Mouse (Mus musculus): Measurements from ENCODE around the gene Lekr1. TPM values are rescaled to one million over a fixed set of nuclear protein-coding genes. Genes with fewer than 3 reads are reported as not detected.

The Lekr1 gene
- total RNA-seq, 2 experiments from 2014 or later: 4.3 to 6.3 TPM

- no peak for DNase-seq (ENCODE audit: low spot score in 2 of 2)
Measured at GRCm38 (mm10) chr3:65656451-65656850, 9.6 kb upstream of the Lekr1 start.

DNA sequence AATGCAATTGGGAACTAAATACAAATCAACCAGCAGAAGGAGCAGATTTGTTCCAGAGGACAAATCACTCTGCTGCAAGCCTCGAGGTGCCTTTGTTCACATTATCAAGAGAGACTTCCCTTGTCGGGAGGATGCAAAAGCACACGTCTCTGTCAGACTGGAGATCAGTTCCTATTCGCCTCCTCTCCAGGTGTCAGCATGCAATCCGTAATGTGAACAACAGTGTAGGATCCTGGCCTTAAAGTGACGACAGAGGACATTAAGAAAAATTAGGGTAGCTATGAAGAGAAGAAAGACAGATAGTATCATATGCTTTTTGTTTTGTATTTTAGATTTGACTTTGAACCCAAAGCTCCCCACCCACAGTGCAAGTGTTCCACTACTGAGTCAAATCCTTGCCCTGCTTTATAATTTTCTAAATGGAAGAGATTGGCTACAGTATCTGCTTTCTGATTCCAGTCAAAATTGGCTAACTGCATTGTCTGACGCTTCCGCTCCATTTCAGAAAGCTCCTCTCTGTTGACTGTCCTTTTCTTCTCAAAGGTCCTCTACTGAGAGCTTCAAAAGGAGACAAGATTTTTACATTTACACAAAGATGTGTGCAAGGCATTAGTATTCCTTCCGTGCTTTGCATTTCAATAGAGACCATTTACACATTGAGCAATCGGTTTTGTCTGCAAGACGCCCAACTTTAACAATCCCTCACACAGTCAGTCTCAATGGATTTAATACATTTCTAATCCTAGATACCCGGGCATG is 8.9 kb upstream of the Lekr1 start:
- DNase-seq (ENCODE audit: low spot score in 2 of 2): no peak

DNA sequence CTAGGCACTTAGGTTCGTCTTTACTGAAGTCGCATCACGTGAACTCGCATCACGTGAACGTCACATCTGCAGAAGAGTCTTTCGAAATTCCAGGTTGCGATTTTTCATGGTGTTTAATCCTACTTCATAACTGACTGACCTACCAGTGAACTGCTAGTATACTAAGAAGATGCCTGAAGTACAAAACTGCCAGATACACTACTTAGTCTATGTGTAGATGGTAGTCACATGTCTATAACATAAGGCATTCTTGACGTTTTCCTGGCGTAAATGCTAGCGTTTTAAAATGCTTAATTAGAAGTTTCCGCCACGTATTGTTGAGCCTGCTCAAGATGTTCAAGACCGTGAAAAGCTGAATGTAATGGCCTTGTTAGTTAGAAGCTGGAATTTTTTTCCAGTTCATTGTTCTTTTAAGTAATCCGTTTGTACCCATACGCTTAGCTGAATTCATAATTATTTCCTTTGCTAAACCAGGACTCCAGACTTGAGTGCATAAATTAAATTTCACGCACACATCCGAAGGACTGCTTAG is 7.9 kb upstream of the Lekr1 start:
- DNase-seq (ENCODE audit: low spot score in 2 of 2): peak in 1 of 2 experiments; percentile 24

- peak; percentile 64 to 83 for DNase-seq (ENCODE audit: low spot score in 2 of 2)
Measured at GRCm38 (mm10) chr3:65658721-65659619, 7.1 kb upstream of the Lekr1 start.

DNA sequence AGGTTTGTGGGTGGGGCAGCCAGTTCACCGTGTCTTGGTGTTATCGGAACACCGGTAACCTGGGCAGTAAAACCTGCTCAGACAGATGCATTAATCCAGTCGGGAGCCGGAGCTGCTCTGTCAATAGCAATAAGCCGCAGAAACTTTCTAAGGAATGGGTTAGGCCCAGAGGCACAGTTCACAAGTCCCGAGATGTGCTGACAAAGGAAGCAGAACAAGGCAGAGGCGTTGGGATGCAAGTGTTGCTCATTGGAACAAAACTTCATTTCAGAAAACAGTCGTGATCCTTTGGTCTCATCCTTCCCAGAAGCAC is 6.5 kb upstream of the Lekr1 start:
- DNase-seq (ENCODE audit: low spot score in 2 of 2): peak in 1 of 2 experiments; percentile 36

DNA sequence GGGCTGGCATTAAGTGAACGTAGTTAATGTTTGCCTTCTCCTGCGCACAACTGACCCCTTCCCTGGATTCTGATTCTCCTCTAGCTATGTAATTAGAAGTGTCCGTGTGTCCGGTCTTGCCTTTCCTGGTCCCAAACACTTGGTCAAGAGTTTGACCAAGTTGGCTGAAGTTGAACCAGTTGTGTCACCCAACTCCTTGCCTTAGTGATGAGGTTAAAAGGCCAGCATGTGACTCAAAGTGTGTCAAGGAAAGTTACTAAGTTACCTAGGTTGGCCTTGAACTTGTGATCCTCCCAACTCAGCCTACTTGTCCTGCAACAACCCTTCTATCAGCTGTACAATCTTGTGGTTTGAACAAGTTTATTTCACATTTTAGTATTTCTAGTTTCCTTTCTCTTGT is 5.7 kb upstream of the Lekr1 start:
- DNase-seq (ENCODE audit: low spot score in 2 of 2): no peak

- no peak for DNase-seq (ENCODE audit: low spot score in 2 of 2)
Measured at GRCm38 (mm10) chr3:65661731-65662130, 4.3 kb upstream of the Lekr1 start.

GRCm38 (mm10) chr3:65663176-65663575 is 2.9 kb upstream of the Lekr1 start:
- DNase-seq (ENCODE audit: low spot score in 2 of 2): no peak

- DNase-seq (ENCODE audit: low spot score in 2 of 2): no peak
Measured at GRCm38 (mm10) chr3:65670216-65670615, 4.2 kb downstream of the Lekr1 start.

GRCm38 (mm10) chr3:65673725-65674124 is 7.7 kb downstream of the Lekr1 start:
- no peak for DNase-seq (ENCODE audit: low spot score in 2 of 2)

DNA sequence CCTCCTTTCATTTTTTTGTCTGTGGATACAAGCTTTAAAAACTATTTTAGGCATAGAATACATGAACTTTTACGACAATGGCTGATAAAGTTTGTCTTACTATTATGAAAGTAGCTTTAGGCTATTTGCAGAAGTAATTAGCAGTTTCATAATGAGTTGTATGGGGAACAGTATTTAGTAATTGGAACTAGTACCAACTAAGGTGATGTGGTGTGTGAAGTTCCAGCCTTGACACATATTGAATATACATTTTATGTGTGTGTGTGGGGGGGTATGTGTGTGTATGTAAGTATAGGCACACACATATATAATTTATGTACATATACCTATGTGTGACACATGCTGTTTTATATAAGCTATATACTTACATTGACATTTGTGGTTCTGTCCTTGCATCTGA is 14.6 kb downstream of the Lekr1 start:
- no peak for DNase-seq (ENCODE audit: low spot score in 2 of 2)

GRCm38 (mm10) chr3:65689705-65690104 is 23.7 kb downstream of the Lekr1 start:
- no peak for DNase-seq (ENCODE audit: low spot score in 2 of 2)

GRCm38 (mm10) chr3:65690850-65691249 is 24.8 kb downstream of the Lekr1 start:
- DNase-seq (ENCODE audit: low spot score in 2 of 2): no peak

GRCm38 (mm10) chr3:65699704-65700103 is 33.7 kb downstream of the Lekr1 start:
- DNase-seq (ENCODE audit: low spot score in 2 of 2): no peak

- no peak for DNase-seq (ENCODE audit: low spot score in 2 of 2)
Measured at GRCm38 (mm10) chr3:65714372-65714771, 48.3 kb downstream of the Lekr1 start.

- DNase-seq (ENCODE audit: low spot score in 2 of 2): no peak
Measured at GRCm38 (mm10) chr3:65717406-65717805, 51.4 kb downstream of the Lekr1 start.

DNA sequence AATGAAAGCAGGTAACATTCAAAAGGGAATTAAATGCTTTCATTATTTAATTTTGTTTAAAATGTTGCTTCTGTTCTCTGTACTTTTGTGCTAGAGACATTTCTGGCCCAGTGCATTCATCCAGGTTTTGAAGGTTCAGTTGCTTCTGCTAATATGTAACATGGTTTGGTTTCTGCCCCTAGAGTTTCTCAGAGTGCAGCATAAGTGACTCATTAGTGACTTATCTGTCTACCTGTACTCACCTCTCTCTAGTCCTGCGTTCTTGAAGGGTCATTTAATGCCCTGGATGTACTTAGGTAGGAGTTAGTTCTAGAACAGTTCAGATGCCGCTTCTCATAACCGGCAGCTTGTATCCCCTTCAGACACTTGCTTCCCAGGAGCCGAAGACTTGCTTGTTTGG is 56.9 kb downstream of the Lekr1 start:
- DNase-seq (ENCODE audit: low spot score in 2 of 2): no peak

DNA sequence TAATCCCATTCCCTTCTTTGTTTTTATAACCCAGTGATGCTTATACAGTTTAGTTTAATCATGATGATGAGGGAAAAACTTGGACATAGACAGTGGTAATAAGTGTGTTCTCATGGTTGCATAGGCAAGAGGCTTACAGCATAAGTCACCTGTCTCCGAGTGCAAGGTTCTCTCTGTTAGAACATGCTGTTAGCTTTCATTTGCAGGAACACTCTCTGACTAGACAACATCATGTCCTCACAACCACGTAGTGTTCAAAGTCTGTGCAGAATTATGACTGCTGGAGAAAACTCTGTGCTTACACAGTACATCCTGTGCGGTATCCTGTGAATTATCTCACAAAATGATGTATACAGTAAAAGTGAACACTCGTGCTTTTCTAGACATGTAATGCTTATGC is 57.6 kb downstream of the Lekr1 start:
- DNase-seq (ENCODE audit: low spot score in 2 of 2): no peak

DNA sequence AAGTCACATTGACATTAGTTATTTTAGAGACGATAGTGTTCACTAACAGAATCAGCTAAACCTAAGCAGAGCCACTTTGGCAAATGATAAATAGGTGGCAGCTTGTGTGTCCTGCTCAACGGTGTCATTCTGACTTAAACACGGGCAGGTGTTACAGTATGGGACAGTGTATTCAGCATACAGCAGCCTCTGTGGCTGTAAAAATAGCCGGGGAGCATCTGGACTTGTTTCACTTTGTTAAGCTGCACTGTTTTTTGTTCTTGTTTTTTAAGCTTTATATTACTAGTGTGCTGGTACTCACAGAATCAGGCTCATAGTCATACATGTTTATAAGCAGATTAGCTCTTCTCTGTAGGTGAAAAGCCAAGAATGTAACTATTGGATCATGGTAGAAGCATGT is 71.8 kb downstream of the Lekr1 start:
- no peak for DNase-seq (ENCODE audit: low spot score in 2 of 2)

- no peak for DNase-seq (ENCODE audit: low spot score in 2 of 2)
Measured at GRCm38 (mm10) chr3:65744936-65745335, 78.9 kb downstream of the Lekr1 start.

DNA sequence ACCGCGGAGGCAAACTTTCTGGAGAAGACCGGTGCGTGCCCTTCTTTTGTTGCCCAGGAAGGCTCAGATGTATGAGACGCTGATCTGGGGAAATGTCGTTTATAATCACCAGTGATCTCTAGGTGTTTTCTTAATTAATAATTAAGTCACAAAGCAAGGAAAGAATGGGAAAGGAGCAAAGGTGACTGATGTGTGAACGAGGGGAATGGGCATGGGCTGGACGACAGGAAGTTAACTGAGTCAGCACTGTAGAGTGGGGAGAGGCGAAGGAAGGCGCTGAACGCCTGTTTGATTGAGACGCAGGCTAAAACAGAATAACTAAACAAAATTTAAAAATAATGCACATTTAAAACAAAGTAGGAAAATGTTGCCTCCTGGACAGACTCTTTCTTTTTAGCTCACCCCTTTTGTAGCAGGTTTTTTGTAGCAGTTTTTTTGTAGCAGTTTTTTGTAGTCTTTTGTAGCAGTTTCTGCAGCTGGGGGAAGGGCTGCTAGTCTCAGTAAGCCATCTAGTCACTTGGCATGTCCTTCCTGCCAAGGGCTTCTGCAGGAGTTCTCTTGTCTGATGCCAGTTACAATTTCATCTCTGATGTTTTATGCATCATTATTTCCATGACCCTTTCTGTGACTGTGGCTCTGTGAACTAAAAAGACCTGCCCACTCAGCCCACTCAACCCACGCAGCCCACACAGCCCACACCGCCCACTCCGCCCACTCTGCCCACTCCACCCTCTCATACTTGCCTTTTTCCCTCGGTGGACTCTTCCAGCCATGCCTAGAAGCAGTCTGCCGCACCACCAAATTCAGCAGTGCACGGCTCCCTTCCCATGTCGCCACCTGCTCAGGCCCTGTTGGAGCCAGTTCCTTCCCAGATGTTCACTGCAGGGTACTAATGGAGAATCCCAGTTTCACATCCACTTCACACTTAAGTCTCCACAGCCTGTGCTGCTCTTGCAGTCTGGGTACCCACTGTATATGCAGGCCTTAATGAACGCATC is 98.8 kb downstream of the Lekr1 start:
- DNase-seq (ENCODE audit: low spot score in 2 of 2): no peak

Data from layer of hippocampus, adult 18-20 months (tissue).